Mouse (Mus musculus) cerebellum, adult 11 months (tissue): ENCODE data around the gene Mtrf1.
"Not testable (repeated sequence)": the region's sequence is repeated elsewhere in the genome, so short reads cannot be mapped to it uniquely, and the experiment has no call there.

Experiments
- DNase-seq: peaks from one replicate; pipeline ENCODE4 v3.0.0; 2022

Mtrf1 gene

GRCm38 (mm10) chr14:79451681-79452590, 54.4 kb downstream of the Mtrf1 start, which contains the start of gene Kbtbd6:
TSS of gene Kbtbd6 (plus strand) at chr14:79451835.
- DNase-seq = peak; percentile 59

GRCm38 (mm10) chr14:79452591-79452934, 55.0 kb downstream of the Mtrf1 start:
- not testable (repeated sequence) for DNase-seq

GRCm38 (mm10) chr14:79460401-79460800, 62.8 kb downstream of the Mtrf1 start:
- DNase-seq = no peak

GRCm38 (mm10) chr14:79460988-79461387, 63.4 kb downstream of the Mtrf1 start:
- DNase-seq = no peak

- no peak for DNase-seq
Observed at GRCm38 (mm10) chr14:79465623-79466022, 68.1 kb downstream of the Mtrf1 start.

GRCm38 (mm10) chr14:79467621-79468020, 70.0 kb downstream of the Mtrf1 start:
- no peak for DNase-seq
